Mouse (Mus musculus) testis, adult 2 months (tissue): ENCODE measurements around the gene Wdr81.

Experiments used
- CTCF ChIP-seq: fragments of 200-500 bp; IDR thresholded peaks from 2 replicates; pipeline ENCODE4 v1.5.1; 2012; ENCODE audit warnings: low read depth, mild to moderate bottlenecking, inconsistent platforms, low read length, moderate library complexity; ENCODE audit not compliant: control insufficient read depth, insufficient read depth, insufficient replicate concordance
- POLR2A ChIP-seq: fragments of 200-500 bp; IDR thresholded peaks from 2 replicates; pipeline ENCODE4 v1.6.1; 2012; ENCODE audit warnings: low read depth, mild to moderate bottlenecking, inconsistent platforms, low read length, moderate library complexity; ENCODE audit not compliant: control insufficient read depth

- TF ChIP-seq POLR2A, result no peak
- TF ChIP-seq CTCF, result no peak
Measured at GRCm38 (mm10) chr11:75461743-75462252, 7.3 kb upstream of the Wdr81 start.
